Mouse (Mus musculus) megakaryocyte, embryonic 14.5 days (primary cell): ENCODE measurements around the gene Gm48552. TPM values are rescaled to one million over a fixed set of nuclear protein-coding genes. Genes with fewer than 3 reads are reported as not detected.

ENCODE experiments used
- H3K27me3 ChIP-seq: replicated peaks from 2 replicates; pipeline ENCODE3; 2012; ENCODE audit warnings: inconsistent platforms
- H3K36me3 ChIP-seq: replicated peaks from 2 replicates; pipeline ENCODE3; 2012; ENCODE audit warnings: low read length, inconsistent platforms, mixed read lengths
- H3K4me1 ChIP-seq: 2 replicates; pipeline ENCODE4 v1.6.1; 2012; ENCODE audit warnings: inconsistent platforms
- H3K4me3 ChIP-seq: replicated peaks from 2 replicates; pipeline ENCODE3; 2012; ENCODE audit warnings: moderate library complexity, mild to moderate bottlenecking, inconsistent platforms
- H3K9me3 ChIP-seq: 2 replicates; pipeline ENCODE4 v1.6.1; 2012; ENCODE audit warnings: inconsistent platforms
- FLI1 ChIP-seq: IDR thresholded peaks from 2 replicates; pipeline ENCODE4 v1.6.1; 2012; ENCODE audit warnings: low read length, inconsistent platforms, mixed read lengths
- GATA1 ChIP-seq: IDR thresholded peaks from 3 replicates; pipeline ENCODE4 v1.6.1; 2012; ENCODE audit warnings: mixed read lengths, low read length, inconsistent platforms, borderline replicate concordance
- polyA plus RNA-seq: library from polyadenylated mRNA; stranded (reverse); fragments of >175 nt; gene quantifications from 2 replicates; pipeline ENCODE4 v1.2.3, GENCODE M21; 2012; ENCODE audit warnings: low replicate concordance; ENCODE audit not compliant: insufficient read depth

Gene Gm48552
- polyA plus RNA-seq, 1 experiment = 8.4 TPM

DNA sequence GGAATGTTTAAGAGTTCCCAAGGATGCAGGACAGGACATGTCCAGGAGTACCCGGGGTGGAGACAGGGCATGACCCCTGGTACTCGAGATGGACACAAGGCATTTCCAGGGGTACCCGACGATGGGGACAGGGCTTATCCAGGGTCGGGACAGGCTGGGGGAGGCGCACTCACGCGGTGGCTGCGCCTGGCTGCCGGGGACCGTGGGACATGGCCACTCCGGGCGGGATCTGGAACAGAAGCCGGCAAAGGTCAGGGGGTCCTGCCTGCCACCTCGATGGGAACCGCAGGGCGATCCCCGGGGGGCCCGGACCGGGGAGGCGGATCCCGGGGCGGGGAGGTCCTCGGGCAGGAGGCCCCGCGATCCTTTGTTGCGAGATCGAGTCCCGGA, 38.8 kb upstream of the Gm48552 start:
- Histone ChIP-seq H3K36me3 (peaks cover 39% of the 10 kb centered on the region), H3K4me3 (peak overlapping the region; percentile 99), H3K27me3 (no peaks in the 10 kb centered on the region), H3K9me3 (no peaks in the 10 kb centered on the region), H3K4me1 (peaks cover 74% of the 10 kb centered on the region)
- no peak for TF ChIP-seq GATA1
- no peak for TF ChIP-seq FLI1

DNA sequence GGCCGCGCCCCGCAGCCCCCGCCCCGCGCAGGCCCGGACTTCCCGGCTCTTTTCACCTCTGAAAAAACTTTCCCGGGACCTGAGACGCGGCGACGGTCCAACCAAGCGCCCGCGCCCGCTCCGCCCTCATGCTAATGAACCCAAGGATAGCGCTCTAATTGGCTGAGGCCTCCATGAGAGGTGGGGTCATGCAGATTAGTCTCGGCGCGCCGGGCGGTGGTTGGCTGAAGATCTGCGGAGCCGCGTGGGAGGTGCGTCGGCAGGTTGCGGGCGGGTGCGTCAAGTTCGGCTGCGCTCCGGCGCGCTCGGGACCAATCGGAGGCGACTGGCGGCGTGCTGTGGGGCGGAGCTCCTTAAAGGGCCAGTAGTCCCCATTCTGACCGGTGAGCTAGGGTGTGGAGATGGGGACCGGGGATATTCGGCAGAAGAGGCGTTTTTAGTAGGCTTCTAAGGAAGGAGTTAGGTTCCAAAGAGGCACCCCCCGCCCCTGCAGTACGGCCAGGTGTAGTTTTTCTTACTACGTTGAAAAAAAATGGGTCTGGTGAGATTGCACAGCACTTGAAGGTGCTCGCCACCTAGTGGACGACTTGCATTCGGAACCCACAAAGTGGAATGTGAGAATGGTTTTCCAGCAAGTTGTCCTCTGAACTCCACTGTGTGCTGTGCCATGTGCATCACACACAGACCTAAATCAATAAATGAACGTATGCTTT, 38.3 kb upstream of the Gm48552 start, which contains the start of gene Hmg20b:
Hmg20b (minus strand) TSS at position 130 of the 713 bp plus-strand sequence.
- Histone ChIP-seq H3K4me1 (peaks cover 73% of the 10 kb centered on the region), H3K27me3 (no peaks in the 10 kb centered on the region), H3K36me3 (peaks cover 35% of the 10 kb centered on the region), H3K4me3 (peak within 1 kb of the TSS; percentile 99), H3K9me3 (no peaks in the 10 kb centered on the region)
- no peak for TF ChIP-seq FLI1
- TF ChIP-seq GATA1 = no peak

DNA sequence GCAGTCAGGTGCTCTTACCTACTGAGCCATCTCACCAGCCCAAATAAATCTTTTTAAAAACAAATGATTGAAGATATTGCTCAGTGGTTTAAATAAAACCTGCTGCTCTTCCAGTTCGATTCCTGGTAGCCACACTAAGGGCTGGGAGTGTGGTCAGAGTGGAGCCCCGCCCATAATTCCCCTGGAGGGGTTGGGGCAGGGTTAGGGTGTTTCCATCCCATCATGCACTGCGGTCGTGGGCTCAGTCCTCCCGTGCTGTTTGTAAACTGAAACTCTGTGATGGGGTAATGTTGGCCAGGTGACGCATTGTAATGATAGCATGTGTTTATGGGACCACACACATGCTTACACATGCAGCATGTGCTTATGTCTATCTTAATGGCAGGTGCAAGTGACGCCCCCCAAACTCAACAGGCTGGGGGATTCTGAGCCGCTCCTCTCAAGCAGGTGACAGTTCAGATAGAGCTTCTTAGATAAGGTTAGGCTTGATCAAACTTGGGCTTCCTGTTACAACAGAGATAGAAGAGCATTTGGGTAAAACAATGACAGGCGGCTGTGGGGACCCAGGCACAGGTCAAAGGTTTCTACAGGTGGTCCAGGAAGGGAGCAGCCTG, 37.0 kb upstream of the Gm48552 start:
- Histone ChIP-seq H3K9me3 (no peaks in the 10 kb centered on the region), H3K4me1 (peaks cover 73% of the 10 kb centered on the region), H3K36me3 (peaks cover 22% of the 10 kb centered on the region), H3K27me3 (no peaks in the 10 kb centered on the region), H3K4me3 (peak overlapping the region; percentile 81)
- TF ChIP-seq GATA1 (no peak), FLI1 (no peak)

DNA sequence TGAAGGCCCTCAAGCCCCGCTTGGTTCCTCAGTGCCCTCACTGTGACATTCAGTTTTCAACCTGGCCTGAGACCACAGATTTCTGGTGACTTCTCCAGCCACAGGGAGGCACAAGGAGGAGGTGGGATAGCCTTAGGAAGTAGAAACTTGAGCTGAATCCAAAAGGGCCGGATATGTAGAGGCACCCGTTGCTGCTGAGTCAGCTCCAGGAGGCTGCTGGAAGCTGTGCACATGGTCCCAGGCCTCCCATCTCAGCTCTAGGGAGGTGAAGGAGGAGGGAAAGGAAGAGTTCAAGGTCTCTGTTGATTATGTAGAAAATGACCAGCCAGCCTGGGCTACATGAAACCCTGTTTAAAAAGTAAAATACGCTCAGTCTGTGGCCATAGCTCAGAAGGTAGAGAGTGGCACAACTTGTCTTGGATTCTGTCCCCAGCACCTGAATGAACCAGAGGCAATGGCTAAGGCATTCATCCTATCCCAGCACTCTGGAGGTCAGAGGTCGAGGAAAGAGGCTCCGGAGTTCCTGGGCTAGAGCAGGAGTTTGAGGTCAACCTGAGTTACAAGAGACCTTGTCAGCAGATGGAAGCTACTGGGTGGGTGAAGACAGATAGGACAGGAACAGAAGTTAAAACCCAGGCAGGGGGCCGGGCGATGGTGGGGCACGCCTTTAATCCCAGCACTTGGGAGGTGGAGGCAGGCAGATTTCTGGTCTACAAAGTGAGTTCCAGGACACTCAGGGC, 33.9 kb upstream of the Gm48552 start:
- Histone ChIP-seq H3K4me1 (peaks cover 73% of the 10 kb centered on the region), H3K4me3 (no peak overlapping the region), H3K9me3 (no peaks in the 10 kb centered on the region), H3K36me3 (peaks cover 11% of the 10 kb centered on the region), H3K27me3 (no peaks in the 10 kb centered on the region)
- TF ChIP-seq FLI1 = no peak
- no peak for TF ChIP-seq GATA1

DNA sequence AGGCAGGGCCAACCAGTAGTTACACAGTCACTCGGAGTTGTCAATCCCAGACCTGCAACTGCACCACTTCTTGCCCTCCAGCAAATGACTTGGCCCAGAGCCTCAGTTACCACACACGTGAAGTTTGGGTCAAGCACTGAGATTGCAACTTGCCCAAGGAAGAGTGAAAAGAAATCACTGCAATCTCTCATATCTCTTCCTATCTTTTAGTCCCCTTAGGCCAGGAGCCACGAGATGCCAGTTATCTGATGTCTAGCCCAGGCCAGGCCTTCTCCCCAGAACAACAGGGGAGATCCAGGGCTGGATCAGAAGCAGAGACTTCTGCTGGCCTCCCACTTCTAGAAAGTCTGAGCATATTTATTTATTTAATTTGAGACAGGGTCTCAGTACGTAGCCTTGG, 33.3 kb upstream of the Gm48552 start:
- peaks cover 17% of the 10 kb centered on the region for H3K36me3 ChIP-seq
- no peaks in the 10 kb centered on the region for H3K27me3 ChIP-seq
- no peaks in the 10 kb centered on the region for H3K9me3 ChIP-seq
- peaks cover 76% of the 10 kb centered on the region for H3K4me1 ChIP-seq
- no peak overlapping the region for H3K4me3 ChIP-seq
- TF ChIP-seq GATA1 (no peak), FLI1 (no peak)

DNA sequence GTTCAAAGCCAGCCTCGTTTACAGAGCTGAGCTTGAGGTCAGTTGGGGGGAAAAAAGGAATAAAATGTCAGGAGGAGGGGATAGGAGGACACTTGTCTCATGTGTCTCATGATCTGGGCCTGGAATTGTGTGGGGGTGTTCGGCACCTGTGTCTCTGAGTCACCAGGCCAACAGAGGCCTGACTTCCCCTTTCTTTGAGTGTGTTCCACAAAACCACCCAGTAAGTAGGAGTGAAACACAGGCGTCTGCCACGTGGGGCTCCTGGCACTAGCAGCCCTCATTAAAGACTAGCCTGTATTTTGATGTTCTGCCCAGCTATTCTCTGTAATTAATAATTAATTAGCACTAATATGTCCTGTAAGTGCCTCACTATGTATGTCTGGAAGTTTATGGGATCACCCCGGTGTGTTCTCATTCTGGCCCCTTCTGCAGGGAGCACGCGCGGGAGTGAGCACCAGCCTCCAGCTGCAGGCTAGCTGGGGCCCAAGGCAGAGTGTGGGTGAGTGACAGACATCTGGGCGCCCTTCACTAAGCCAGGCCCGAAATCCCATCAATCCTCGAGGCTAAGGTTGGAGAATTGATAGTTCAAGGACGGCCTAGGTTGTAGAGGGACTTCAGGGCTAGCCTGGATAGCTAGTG, 32.3 kb upstream of the Gm48552 start:
- TF ChIP-seq FLI1 (no peak), GATA1 (no peak)
- Histone ChIP-seq H3K4me1 (peaks cover 78% of the 10 kb centered on the region), H3K4me3 (peak overlapping the region; percentile 100), H3K9me3 (no peaks in the 10 kb centered on the region), H3K36me3 (peaks cover 27% of the 10 kb centered on the region), H3K27me3 (no peaks in the 10 kb centered on the region)

DNA sequence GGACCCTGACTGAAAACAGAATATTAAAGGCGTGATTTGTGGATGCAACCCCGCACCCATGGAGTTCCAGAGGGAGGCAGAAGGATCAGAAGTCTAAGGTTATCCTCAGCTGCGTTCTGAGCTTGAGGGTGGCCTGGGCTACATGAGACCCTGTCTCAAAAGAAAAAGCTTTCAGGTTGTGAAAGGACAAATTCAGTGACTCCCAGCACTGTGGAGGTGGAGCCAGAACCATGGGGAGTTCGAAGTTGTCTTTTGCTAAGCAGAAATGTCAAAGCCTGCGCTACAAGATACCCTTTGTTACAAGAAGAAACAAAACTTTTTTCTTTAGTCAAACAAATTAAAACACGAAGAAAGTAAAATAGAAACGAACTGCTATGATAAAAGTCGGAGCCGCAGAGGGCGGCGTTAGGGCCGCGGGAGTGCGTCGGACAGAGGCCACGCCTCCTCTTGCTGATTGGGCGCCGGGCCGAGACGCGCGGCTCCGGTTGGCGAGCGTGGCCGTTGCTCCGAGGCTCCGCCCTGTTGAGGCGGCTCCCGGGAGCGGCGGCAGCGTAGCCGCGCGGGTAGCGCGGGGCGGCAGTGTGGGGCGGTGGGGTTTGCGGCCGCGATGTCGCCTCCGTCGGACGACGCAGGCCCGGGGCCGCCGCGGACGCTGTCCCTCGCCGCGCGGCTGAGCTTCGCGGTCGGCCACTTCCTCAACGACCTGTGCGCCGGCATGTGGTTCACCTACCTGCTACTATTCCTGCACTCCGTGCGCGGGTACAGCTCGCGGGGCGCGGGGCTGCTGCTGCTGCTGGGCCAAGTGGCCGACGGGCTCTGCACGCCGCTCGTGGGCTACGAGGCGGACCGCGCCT, 31.6 kb upstream of the Gm48552 start, which contains the start of gene Mfsd12:
Mfsd12 (plus strand) TSS at position 501 of the 854 bp plus-strand sequence.
- no peaks in the 10 kb centered on the region for H3K9me3 ChIP-seq
- peaks cover 34% of the 10 kb centered on the region for H3K36me3 ChIP-seq
- TF ChIP-seq GATA1 = no peak
- TF ChIP-seq FLI1 = no peak
- H3K4me3 ChIP-seq = peak within 1 kb of the TSS; percentile 100
- peaks cover 78% of the 10 kb centered on the region for H3K4me1 ChIP-seq
- no peaks in the 10 kb centered on the region for H3K27me3 ChIP-seq

DNA sequence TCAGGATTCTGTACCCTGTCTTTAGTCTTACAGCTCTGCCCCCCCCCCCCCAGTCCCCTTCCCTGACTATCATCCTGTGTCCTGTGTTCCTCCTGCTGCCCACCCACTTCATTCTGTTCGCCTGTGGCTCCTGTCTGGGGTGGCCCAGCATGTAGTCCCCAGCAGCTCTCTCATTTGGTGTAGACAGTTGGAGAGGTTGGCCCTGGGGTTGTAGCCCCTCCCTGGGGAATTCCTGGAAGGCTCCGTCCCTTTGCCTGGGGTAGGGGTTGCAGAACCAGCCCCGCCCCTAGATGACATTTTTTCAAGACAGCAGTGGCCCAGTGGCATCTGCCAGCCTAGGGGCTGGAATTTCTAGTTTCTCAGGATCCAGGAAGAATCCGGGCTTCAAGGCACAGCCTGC, 30.6 kb upstream of the Gm48552 start:
- TF ChIP-seq GATA1 = no peak
- Histone ChIP-seq H3K4me1 (peaks cover 84% of the 10 kb centered on the region), H3K36me3 (peaks cover 44% of the 10 kb centered on the region), H3K4me3 (peak overlapping the region; percentile 100), H3K9me3 (no peaks in the 10 kb centered on the region), H3K27me3 (no peaks in the 10 kb centered on the region)

DNA sequence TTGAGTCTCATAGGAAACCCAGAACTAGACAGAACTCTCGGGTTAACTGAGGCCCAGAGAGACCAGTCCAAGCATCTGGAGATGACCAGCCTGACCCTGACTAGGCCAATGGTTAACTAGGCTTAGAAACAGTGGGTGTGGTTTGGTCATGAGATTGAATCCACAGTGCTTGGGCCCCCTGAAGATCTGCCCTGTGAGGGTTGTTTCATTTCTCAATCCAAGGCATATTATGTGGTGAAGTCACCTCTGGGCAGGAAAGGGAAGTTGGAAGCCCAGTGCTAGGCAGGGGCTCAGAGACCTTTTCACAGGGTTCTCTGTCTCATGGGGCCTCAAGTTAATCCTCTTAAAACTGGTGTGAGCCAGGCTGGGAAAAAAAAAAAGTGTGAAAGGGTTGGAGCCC, 30.0 kb upstream of the Gm48552 start:
- H3K36me3 ChIP-seq = peaks cover 51% of the 10 kb centered on the region
- TF ChIP-seq GATA1 (no peak), FLI1 (no peak)
- peak overlapping the region; percentile 100 for H3K4me3 ChIP-seq
- H3K9me3 ChIP-seq = no peaks in the 10 kb centered on the region
- H3K27me3 ChIP-seq = no peaks in the 10 kb centered on the region
- H3K4me1 ChIP-seq = peaks cover 90% of the 10 kb centered on the region
